Mouse (Mus musculus): ENCODE results near the gene Gm14862. TPM values are rescaled to one million over a fixed set of nuclear protein-coding genes. Genes with fewer than 3 reads are reported as not detected.
"Not testable (repeated sequence)": the region's sequence is repeated elsewhere in the genome, so short reads cannot be mapped to it uniquely, and the experiment has no call there.

The Gm14862 gene
- total RNA-seq (2021) = not detected
- long read RNA-seq, experiment 1 = 0 reads
- long read RNA-seq, experiment 2 = 0 reads

GRCm38 (mm10) chrX:9256766-9257165, at the start of gene Gm14862:
Gm14862 (minus strand) TSS chrX:9256899.
- no peak for DNase-seq (ENCODE audit: low spot score in 2 of 2)

DNA sequence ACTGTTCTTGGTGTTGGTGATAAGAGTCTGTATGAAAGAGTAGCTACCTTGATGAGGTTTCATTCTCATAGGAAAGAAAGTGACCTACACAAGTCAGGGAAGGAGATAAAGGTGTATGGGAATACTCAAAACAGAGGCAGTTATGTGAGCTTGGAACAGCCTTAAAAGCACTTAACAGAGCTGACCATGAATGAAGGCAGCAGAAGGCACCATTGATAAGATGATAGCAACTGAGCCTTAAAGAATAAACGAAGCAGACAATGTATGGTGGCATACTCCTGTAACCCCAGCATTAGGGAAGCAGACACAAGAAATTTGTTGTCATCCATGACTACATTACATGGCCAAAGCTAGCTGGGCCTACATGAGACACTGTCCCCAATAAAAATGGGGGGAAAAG, 46.8 kb upstream of the Gm14862 start:
- no peak for DNase-seq (ENCODE audit: low spot score in 2 of 2)

GRCm38 (mm10) chrX:9302791-9303190, 46.1 kb upstream of the Gm14862 start:
- DNase-seq (ENCODE audit: low spot score in 2 of 2) = no peak

- no peak for DNase-seq (ENCODE audit: low spot score in 2 of 2)
Measured at GRCm38 (mm10) chrX:9298413-9298864, 41.7 kb upstream of the Gm14862 start.

DNA sequence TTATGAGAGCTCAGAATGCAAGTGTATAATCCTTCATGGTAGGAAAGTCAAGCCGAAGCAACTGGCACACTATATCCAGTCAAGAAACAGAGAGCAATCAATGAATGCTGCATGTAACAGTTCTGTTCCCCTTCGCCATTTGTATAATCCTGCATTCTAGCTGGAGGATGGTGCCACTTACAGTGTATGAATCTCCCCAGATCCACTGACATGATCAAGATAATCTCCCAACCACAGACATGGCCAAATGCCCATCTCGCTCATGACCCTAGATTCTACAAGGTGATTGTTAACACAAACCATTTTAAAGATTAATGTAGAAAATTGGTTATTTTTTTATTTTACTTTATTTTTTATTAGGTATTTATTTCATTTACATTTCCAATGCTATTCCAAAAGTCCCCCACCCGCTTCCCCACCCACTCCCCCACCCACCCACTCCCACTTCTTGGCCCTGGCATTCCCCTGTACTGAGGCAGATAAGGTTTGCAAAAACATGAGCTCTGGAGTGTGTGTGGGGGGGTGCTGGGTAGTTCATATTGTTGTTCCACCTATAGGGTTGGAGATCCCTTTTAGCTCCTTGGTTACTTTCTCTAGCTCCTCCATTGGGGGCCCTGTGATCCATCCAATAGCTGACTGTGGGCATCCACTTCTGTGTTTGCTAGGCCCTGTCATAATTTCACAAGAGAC, 36.6 kb upstream of the Gm14862 start:
- not testable (repeated sequence) for DNase-seq (ENCODE audit: low spot score in 2 of 2)

GRCm38 (mm10) chrX:9283464-9283863, 26.8 kb upstream of the Gm14862 start, which contains the start of gene H2al1m:
H2al1m (plus strand) TSS chrX:9283764.
- not testable (repeated sequence) for DNase-seq (ENCODE audit: low spot score in 2 of 2)

DNA sequence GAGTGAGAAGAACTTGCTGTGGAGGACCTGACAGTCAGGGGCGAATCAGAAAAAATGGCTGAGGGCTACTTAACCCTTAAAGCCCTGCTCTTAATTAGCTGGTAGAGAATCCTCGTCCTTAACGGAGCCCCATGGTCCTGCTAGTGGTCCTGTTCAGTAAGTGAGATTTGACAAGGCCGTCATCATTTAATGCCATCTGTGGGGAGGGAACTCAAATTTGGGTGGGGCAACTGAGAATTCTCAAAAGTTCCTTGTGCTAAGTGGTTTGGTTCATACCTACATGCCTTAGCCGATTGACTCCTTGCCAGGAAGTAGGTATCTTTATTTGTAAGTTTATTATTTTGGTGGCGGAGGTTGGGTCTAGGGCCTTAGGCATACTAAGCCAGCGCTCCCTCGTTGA, 17.6 kb upstream of the Gm14862 start:
- DNase-seq (ENCODE audit: low spot score in 2 of 2) = no peak

- DNase-seq (ENCODE audit: low spot score in 2 of 2) = no peak
Measured at GRCm38 (mm10) chrX:9273377-9274002, 16.8 kb upstream of the Gm14862 start.

DNA sequence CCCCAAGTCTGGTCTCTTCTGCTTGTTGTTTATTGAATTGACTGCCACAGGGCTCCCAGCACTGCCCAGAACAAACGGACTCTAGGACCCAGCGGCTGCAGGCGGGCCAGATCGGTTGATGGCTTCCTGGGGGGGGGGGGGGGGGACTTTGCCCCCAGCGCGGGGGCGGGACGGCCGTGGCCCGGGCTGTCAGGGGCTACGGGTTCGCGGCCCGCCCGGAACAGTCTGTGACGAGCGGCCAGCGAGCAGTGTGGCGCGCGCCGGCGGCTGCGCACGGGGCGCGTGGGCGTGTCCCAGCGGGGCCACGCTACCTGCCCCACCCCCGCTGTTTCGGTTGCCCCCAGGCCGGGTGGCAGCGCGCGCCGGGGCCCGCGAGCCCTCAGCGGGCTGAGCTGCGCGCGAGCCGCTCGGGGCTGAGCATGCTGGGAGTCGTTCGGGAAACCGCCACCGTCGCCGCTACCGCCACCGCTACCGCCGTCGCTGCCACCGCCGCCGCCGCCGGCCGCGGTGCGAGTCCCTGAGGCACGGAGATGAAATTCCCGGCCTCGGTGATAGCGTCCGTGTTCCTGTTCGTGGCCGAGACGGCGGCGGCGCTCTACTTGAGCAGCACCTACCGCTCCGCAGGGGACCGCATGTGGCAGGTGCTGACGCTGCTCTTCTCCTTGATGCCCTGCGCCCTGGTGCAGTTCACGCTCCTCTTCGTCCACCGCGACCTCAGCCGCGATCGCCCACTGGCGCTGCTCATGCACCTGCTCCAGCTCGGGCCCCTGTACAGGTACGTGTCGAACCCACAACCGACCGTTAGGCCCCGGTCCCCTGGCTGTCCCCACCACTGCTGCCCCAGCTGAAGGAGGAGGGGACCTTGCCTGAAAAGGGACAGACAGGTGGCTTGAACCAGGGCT, 16.0 kb upstream of the Gm14862 start, which contains the start of gene Xk:
TSS of gene Xk (plus strand) at position 297 of the 902 bp plus-strand sequence.
- DNase-seq (ENCODE audit: low spot score in 2 of 2) = peak; percentile 25 to 38

GRCm38 (mm10) chrX:9271947-9272459, 15.3 kb upstream of the Gm14862 start:
- DNase-seq (ENCODE audit: low spot score in 2 of 2) = no peak

GRCm38 (mm10) chrX:9271112-9271511, 14.4 kb upstream of the Gm14862 start:
- DNase-seq (ENCODE audit: low spot score in 2 of 2) = no peak

- no peak for DNase-seq (ENCODE audit: low spot score in 2 of 2)
Measured at GRCm38 (mm10) chrX:9259267-9259666, 2.6 kb upstream of the Gm14862 start.

- no peak for DNase-seq (ENCODE audit: low spot score in 2 of 2)
Measured at GRCm38 (mm10) chrX:9257831-9258230, 1.1 kb upstream of the Gm14862 start.

- no peak for DNase-seq (ENCODE audit: low spot score in 2 of 2)
Measured at GRCm38 (mm10) chrX:9254901-9255300, 1.8 kb downstream of the Gm14862 start.

DNA sequence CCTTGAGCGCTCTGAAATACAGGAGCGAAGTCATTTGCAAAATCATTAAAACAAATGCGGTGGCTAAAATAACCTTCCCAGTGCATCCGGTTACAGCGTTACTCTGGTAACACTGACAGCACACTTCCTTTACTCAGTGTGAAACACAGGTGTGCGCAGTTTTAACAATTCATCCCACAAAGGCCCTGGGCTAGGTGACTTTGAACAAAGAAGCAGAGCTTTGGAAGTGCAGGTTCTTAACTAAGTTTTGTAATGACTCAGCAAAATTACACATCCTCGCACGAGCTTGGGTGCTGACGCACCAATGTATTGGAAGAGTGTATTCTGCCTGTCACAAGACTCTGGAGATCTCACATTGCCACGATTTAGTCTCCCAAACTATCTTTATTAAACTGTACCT, 2.7 kb downstream of the Gm14862 start:
- no peak for DNase-seq (ENCODE audit: low spot score in 2 of 2)

DNA sequence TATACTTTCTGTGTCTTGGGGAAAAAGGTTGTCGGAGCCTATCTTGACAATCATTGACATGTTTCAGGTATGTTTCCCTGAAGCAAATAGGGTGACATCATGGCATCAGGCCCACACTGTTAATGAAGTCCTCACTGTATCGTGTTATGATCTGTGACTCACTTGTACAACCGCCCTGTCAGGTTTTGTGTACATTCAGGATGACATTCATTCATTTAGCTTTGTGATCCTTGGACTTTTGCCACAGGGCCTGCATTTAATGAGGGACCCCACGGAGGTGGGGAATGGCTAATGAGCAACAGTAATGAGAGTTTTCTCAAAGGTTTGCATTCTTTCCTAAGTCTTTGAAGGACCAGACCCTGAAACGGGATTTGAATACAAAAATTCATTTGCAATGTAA, 7.8 kb downstream of the Gm14862 start:
- no peak for DNase-seq (ENCODE audit: low spot score in 2 of 2)

- no peak for DNase-seq (ENCODE audit: low spot score in 2 of 2)
Measured at GRCm38 (mm10) chrX:9244603-9245336, 11.9 kb downstream of the Gm14862 start.

- DNase-seq (ENCODE audit: low spot score in 2 of 2) = no peak
Measured at GRCm38 (mm10) chrX:9243381-9243864, 13.3 kb downstream of the Gm14862 start.

- peak in 1 of 2 experiments; percentile 41 for DNase-seq (ENCODE audit: low spot score in 2 of 2)
Measured at GRCm38 (mm10) chrX:9240737-9241591, 15.7 kb downstream of the Gm14862 start.
